Mouse (Mus musculus): Measurements from ENCODE around the gene Krt88. TPM values are rescaled to one million over a fixed set of nuclear protein-coding genes. Genes with fewer than 3 reads are reported as not detected.

Krt88 gene
- polyA plus RNA-seq, 1 experiment from 2014 or later, result not detected

DNA sequence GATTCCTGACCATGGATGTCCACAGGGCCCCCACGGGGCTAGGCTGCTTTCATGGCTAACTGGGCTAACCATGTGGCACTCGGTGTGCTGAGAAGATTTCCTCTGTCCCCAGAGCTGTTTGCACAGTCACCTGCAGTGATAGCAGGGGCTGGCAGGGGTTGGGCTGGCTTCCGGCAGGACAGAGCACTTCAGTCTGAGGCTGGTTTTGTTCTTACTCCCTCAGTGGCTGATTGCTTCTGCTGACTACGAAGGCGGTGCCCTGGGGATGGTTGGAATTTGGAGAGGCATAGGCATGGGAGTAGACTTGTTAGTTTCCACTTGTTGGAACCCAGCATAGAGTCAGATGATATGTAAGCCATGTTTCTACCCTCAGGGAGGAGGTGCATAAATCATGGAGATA, 22.6 kb upstream of the Krt88 start:
- no peaks in the 10 kb centered on the region for H3K9me3 ChIP-seq (ENCODE audit: control insufficient read depth, low read length)
- no peak overlapping the region for H3K9ac ChIP-seq (ENCODE audit: low read length)
- no peak overlapping the region for H3K4me2 ChIP-seq (ENCODE audit: low read length)
- H3K4me1 ChIP-seq (replicated peaks; ENCODE audit: control insufficient read depth, insufficient read depth, low read length), result 0 out of 2 replicates have a peak, but pooled peaks cover 4% of the 10 kb centered on the region
- no peaks in the 10 kb centered on the region for H3K36me3 ChIP-seq (ENCODE audit: control insufficient read depth, insufficient read depth, low read length)
- DNase-seq (ENCODE audit: low spot score) (no peak), ATAC-seq (replicated peaks; ENCODE audit: low FRiP score, low TSS enrichment, low read depth) (no peak)
- WGBS, result 26% methylated on average over 5 of the region's 5 CpGs
- H3K27me3 ChIP-seq (replicated peaks; ENCODE audit: control insufficient read depth, insufficient read depth, low read length), result no peaks in the 10 kb centered on the region
- no peak overlapping the region for H3K4me3 ChIP-seq (ENCODE audit: low read depth, low read length)
- no peak overlapping the region for H3K27ac ChIP-seq (ENCODE audit: low read depth)

GRCm38 (mm10) chr15:101436611-101437010, 10.9 kb upstream of the Krt88 start:
- Histone ChIP-seq H3K9me3 (ENCODE audit: control insufficient read depth, low read length) (no peaks in the 10 kb centered on the region), H3K4me1 (replicated peaks; ENCODE audit: control insufficient read depth, insufficient read depth, low read length) (no peaks in the 10 kb centered on the region; the same call in 1 of the 2 replicates), H3K4me2 (ENCODE audit: low read length) (no peak overlapping the region), H3K9ac (ENCODE audit: low read length) (no peak overlapping the region), H3K27ac (ENCODE audit: low read depth) (no peak overlapping the region), H3K4me3 (ENCODE audit: low read depth, low read length) (no peak overlapping the region), H3K27me3 (replicated peaks; ENCODE audit: control insufficient read depth, insufficient read depth, low read length) (peaks cover 30% of the 10 kb centered on the region), H3K36me3 (ENCODE audit: control insufficient read depth, insufficient read depth, low read length) (no peaks in the 10 kb centered on the region)
- WGBS, result 88% methylated on average over 7 of the region's 7 CpGs
- no peak for DNase-seq (ENCODE audit: low spot score)
- ATAC-seq (replicated peaks; ENCODE audit: low FRiP score, low TSS enrichment, low read depth), result no peak

- Histone ChIP-seq H3K4me1 (replicated peaks; ENCODE audit: control insufficient read depth, insufficient read depth, low read length) (no peaks in the 10 kb centered on the region; the same call in 1 of the 2 replicates), H3K36me3 (ENCODE audit: control insufficient read depth, insufficient read depth, low read length) (no peaks in the 10 kb centered on the region), H3K9me3 (ENCODE audit: control insufficient read depth, low read length) (no peaks in the 10 kb centered on the region), H3K27me3 (replicated peaks; ENCODE audit: control insufficient read depth, insufficient read depth, low read length) (peaks cover 30% of the 10 kb centered on the region), H3K27ac (ENCODE audit: low read depth) (no peak within 1 kb of the TSS), H3K4me2 (ENCODE audit: low read length) (peak within 1 kb of the TSS; percentile 37), H3K9ac (ENCODE audit: low read length) (no peak within 1 kb of the TSS), H3K4me3 (ENCODE audit: low read depth, low read length) (peak within 1 kb of the TSS; percentile 16)
- DNase-seq (ENCODE audit: low spot score), result no peak
- WGBS, result 3% methylated on average over 34 of the region's 34 CpGs
- ATAC-seq (replicated peaks; ENCODE audit: low FRiP score, low TSS enrichment, low read depth), result no peak
Measured at GRCm38 (mm10) chr15:101438555-101438954, 9.0 kb upstream of the Krt88 start, which contains the start of gene Krt87. Gene Krt87 (minus strand): TSS chr15:101438804.

GRCm38 (mm10) chr15:101440837-101441236, 6.7 kb upstream of the Krt88 start:
- H3K9me3 ChIP-seq (ENCODE audit: control insufficient read depth, low read length), result no peaks in the 10 kb centered on the region
- H3K36me3 ChIP-seq (ENCODE audit: control insufficient read depth, insufficient read depth, low read length), result no peaks in the 10 kb centered on the region
- no peak overlapping the region for H3K4me3 ChIP-seq (ENCODE audit: low read depth, low read length)
- H3K27ac ChIP-seq (ENCODE audit: low read depth), result no peak overlapping the region
- H3K4me2 ChIP-seq (ENCODE audit: low read length), result no peak overlapping the region
- 72% methylated on average over 4 of the region's 4 CpGs for WGBS
- H3K27me3 ChIP-seq (replicated peaks; ENCODE audit: control insufficient read depth, insufficient read depth, low read length), result peaks cover 30% of the 10 kb centered on the region
- DNase-seq (ENCODE audit: low spot score), result no peak
- no peak for ATAC-seq (replicated peaks; ENCODE audit: low FRiP score, low TSS enrichment, low read depth)
- no peak overlapping the region for H3K9ac ChIP-seq (ENCODE audit: low read length)
- H3K4me1 ChIP-seq (replicated peaks; ENCODE audit: control insufficient read depth, insufficient read depth, low read length), result no peaks in the 10 kb centered on the region; the same call in 1 of the 2 replicates

DNA sequence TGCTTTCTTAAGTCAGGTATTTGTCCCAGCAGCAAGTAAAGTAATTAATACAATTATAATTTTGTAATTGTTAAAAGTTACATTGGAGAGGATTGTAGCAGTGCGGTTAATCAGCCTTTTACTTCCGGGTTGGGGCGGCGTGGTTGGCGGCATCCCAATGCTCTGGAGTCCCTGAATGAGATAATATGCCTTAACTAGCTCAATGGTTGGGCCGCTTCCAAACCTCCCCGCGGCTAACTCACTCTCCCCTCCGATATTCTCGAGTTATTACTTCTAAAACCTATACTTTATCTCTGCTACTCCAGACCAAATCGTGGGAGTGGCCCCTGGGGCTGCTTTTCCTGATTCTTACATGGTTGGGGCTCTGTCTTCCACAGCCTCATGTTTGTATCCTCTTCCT, 972 bp upstream of the Krt88 start:
- no peak overlapping the region for H3K4me2 ChIP-seq (ENCODE audit: low read length)
- H3K9ac ChIP-seq (ENCODE audit: low read length), result no peak overlapping the region
- ATAC-seq (replicated peaks; ENCODE audit: low FRiP score, low TSS enrichment, low read depth) (no peak), DNase-seq (ENCODE audit: low spot score) (no peak)
- H3K4me3 ChIP-seq (ENCODE audit: low read depth, low read length), result no peak overlapping the region
- WGBS, result 72% methylated on average over 11 of the region's 11 CpGs
- H3K27ac ChIP-seq (ENCODE audit: low read depth), result no peak overlapping the region
- no peaks in the 10 kb centered on the region for H3K9me3 ChIP-seq (ENCODE audit: control insufficient read depth, low read length)
- H3K36me3 ChIP-seq (ENCODE audit: control insufficient read depth, insufficient read depth, low read length), result no peaks in the 10 kb centered on the region
- no peaks in the 10 kb centered on the region for H3K27me3 ChIP-seq (replicated peaks; ENCODE audit: control insufficient read depth, insufficient read depth, low read length)
- no peaks in the 10 kb centered on the region for H3K4me1 ChIP-seq (replicated peaks; ENCODE audit: control insufficient read depth, insufficient read depth, low read length)

DNA sequence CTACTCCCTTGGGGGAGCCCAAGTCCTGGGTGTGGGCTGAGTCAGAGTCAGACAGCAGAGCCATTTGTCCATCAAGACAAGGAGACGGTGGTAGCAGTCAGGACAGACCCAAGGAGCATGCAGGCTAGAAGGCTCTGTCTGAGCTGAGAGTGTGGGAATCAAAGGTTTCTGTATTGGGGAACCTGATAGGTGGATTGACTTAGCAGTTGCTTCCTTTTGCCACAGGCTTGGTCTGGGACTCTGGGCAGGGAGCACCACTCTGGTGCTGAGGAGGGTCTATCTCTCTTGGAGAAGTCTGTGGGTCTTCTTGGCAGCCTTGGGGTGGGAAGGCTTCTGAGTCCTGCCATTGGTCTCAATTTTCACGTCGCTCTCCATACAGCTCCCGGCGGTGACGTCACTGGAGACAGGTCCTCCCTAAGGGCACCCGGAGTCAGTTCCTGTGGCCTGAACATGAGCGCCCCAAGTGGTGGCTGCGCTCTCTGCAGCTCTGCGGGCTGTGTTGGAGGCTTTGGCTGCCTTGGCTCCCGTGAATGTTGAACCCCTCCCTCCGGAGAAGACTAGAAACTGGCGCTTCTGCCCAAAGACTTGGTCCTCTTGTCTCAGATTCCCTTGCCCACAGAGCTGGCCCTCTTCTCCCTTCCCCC, 5.7 kb downstream of the Krt88 start:
- Histone ChIP-seq H3K9me3 (ENCODE audit: control insufficient read depth, low read length) (no peaks in the 10 kb centered on the region), H3K36me3 (ENCODE audit: control insufficient read depth, insufficient read depth, low read length) (no peaks in the 10 kb centered on the region), H3K27me3 (replicated peaks; ENCODE audit: control insufficient read depth, insufficient read depth, low read length) (no peaks in the 10 kb centered on the region), H3K4me2 (ENCODE audit: low read length) (0 out of 2 replicates have a peak overlapping the region, but pooled peaks have one; percentile 22), H3K4me3 (ENCODE audit: low read depth, low read length) (no peak overlapping the region), H3K27ac (ENCODE audit: low read depth) (no peak overlapping the region), H3K9ac (ENCODE audit: low read length) (no peak overlapping the region), H3K4me1 (replicated peaks; ENCODE audit: control insufficient read depth, insufficient read depth, low read length) (no peaks in the 10 kb centered on the region)
- DNase-seq (ENCODE audit: low spot score) (peak; percentile 92), ATAC-seq (replicated peaks; ENCODE audit: low FRiP score, low TSS enrichment, low read depth) (peak; percentile 72; the same call in 1 of the 2 replicates)
- WGBS, result 4% methylated on average over 13 of the region's 13 CpGs

DNA sequence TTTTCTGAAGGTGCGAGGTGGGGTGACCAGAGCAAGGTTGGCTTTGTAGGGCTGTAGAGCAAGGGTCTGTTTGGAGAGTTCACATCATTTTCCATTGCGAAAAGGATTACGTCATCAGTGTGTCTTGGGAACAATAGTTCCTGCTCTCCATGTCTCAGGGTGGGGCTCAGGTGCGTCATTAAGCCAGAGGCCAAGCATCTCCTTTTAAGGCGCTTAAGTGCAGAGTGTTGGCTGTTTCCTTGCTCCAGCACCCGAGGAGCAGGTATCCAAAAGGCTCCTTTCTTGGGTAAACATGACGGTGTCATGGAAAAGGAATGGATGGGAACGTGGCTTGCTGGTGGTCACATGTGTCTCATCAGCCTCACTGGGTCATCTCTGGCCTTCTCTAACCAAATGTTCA, 7.2 kb downstream of the Krt88 start:
- Histone ChIP-seq H3K4me3 (ENCODE audit: low read depth, low read length) (no peak overlapping the region), H3K27ac (ENCODE audit: low read depth) (no peak overlapping the region), H3K36me3 (ENCODE audit: control insufficient read depth, insufficient read depth, low read length) (no peaks in the 10 kb centered on the region), H3K4me1 (replicated peaks; ENCODE audit: control insufficient read depth, insufficient read depth, low read length) (no peaks in the 10 kb centered on the region), H3K9ac (ENCODE audit: low read length) (no peak overlapping the region), H3K9me3 (ENCODE audit: control insufficient read depth, low read length) (no peaks in the 10 kb centered on the region), H3K4me2 (ENCODE audit: low read length) (no peak overlapping the region), H3K27me3 (replicated peaks; ENCODE audit: control insufficient read depth, insufficient read depth, low read length) (no peaks in the 10 kb centered on the region)
- no peak for DNase-seq (ENCODE audit: low spot score)
- no peak for ATAC-seq (replicated peaks; ENCODE audit: low FRiP score, low TSS enrichment, low read depth)
- WGBS, result 82% methylated on average over 8 of the region's 8 CpGs

- DNase-seq (ENCODE audit: low spot score) (no peak), ATAC-seq (replicated peaks; ENCODE audit: low FRiP score, low TSS enrichment, low read depth) (no peak)
- H3K4me2 ChIP-seq (ENCODE audit: low read length), result no peak overlapping the region
- 75% methylated on average over 2 of the region's 2 CpGs for WGBS
- H3K4me1 ChIP-seq (replicated peaks; ENCODE audit: control insufficient read depth, insufficient read depth, low read length), result no peaks in the 10 kb centered on the region
- no peaks in the 10 kb centered on the region for H3K9me3 ChIP-seq (ENCODE audit: control insufficient read depth, low read length)
- H3K9ac ChIP-seq (ENCODE audit: low read length), result no peak overlapping the region
- H3K4me3 ChIP-seq (ENCODE audit: low read depth, low read length), result no peak overlapping the region
- H3K27me3 ChIP-seq (replicated peaks; ENCODE audit: control insufficient read depth, insufficient read depth, low read length), result no peaks in the 10 kb centered on the region
- H3K36me3 ChIP-seq (ENCODE audit: control insufficient read depth, insufficient read depth, low read length), result no peaks in the 10 kb centered on the region
- no peak overlapping the region for H3K27ac ChIP-seq (ENCODE audit: low read depth)
Measured at GRCm38 (mm10) chr15:101455292-101455691, 7.7 kb downstream of the Krt88 start.

DNA sequence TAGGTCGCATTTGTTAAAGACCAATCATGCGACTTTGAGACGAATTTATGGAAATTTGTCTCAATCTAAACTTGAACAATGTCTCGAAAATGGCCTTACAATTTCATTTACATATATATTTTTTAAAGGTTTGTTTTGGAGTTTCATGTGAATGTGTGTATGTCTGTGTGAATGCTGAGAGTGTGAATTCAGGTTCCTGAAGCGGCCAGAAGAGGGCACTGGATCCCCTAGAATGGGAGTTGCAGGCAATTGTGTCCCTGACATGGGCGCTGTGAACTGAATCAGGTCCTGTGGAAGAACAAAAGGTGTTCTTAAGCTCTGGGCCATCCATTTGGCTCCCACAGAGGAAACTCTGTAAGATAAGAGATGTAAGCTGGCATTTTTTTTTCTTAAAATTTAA, 8.3 kb downstream of the Krt88 start:
- no peak for DNase-seq (ENCODE audit: low spot score)
- H3K9ac ChIP-seq (ENCODE audit: low read length), result no peak overlapping the region
- no peaks in the 10 kb centered on the region for H3K4me1 ChIP-seq (replicated peaks; ENCODE audit: control insufficient read depth, insufficient read depth, low read length)
- no peaks in the 10 kb centered on the region for H3K36me3 ChIP-seq (ENCODE audit: control insufficient read depth, insufficient read depth, low read length)
- no peak overlapping the region for H3K4me2 ChIP-seq (ENCODE audit: low read length)
- WGBS, result 86% methylated on average over 6 of the region's 6 CpGs
- H3K27ac ChIP-seq (ENCODE audit: low read depth), result no peak overlapping the region
- no peaks in the 10 kb centered on the region for H3K27me3 ChIP-seq (replicated peaks; ENCODE audit: control insufficient read depth, insufficient read depth, low read length)
- H3K9me3 ChIP-seq (ENCODE audit: control insufficient read depth, low read length), result no peaks in the 10 kb centered on the region
- ATAC-seq (replicated peaks; ENCODE audit: low FRiP score, low TSS enrichment, low read depth), result no peak
- H3K4me3 ChIP-seq (ENCODE audit: low read depth, low read length), result no peak overlapping the region
